Mouse (Mus musculus): ENCODE results near the gene Ptgdr. TPM values are rescaled to one million over a fixed set of nuclear protein-coding genes. Genes with fewer than 3 reads are reported as not detected.
"Not testable (repeated sequence)": the region's sequence is repeated elsewhere in the genome, so short reads cannot be mapped to it uniquely, and the experiment has no call there.

Gene Ptgdr
- polyA plus RNA-seq, 1 experiment from 2014 or later = not detected

DNA sequence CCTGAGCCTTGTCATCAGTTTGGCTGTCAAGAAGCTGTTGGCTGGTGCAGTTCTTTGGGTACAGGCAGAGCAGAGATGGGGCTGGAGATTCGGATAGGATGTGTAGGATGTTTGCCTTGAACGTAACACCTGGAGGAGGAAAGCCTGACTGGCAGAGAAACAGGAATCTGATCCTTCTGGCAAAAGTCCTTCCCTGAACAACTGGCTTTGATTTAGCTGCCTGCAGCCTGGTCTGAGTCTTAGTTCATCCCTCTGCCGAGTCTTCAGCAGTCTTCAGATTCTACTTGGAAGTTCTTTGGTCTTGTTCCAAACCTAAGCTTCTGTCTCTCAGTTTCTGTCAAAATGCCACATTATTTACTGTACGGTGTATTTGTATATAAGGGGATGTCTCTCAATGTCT is 3.9 kb upstream of the Ptgdr start:
- Histone ChIP-seq H3K9ac (ENCODE audit: low read length) (no peak overlapping the region), H3K4me1 (ENCODE audit: control insufficient read depth in 2 of 2, insufficient read depth in 2 of 2, low read length in 2 of 2) (peaks cover 3 to 4% of the 10 kb centered on the region in 2 experiments; a peak in 1 of 4 replicates), H3K4me3 (ENCODE audit: control insufficient read depth in 1 of 2, insufficient read depth in 1 of 2, low read depth in 1 of 2, low read length in 2 of 2) (no peak overlapping the region), H3K4me2 (ENCODE audit: low read length) (no peak overlapping the region), H3K9me3 (ENCODE audit: control insufficient read depth, low read length) (no peaks in the 10 kb centered on the region), H3K27me3 (ENCODE audit: control insufficient read depth, insufficient read depth, low read length) (peaks cover 23% of the 10 kb centered on the region), H3K36me3 (ENCODE audit: control insufficient read depth, insufficient read depth, low read length) (no peaks in the 10 kb centered on the region), H3K27ac (replicated peaks in 1 of 2; ENCODE audit: control insufficient read depth in 1 of 2, insufficient read depth in 1 of 2, low read depth in 2 of 2, low read length in 2 of 2) (no peak overlapping the region)
- no peak for ATAC-seq (ENCODE audit: insufficient number of reproducible peaks, insufficient read depth, low FRiP score, low read depth)
- WGBS = 51% methylated on average over 4 of the region's 4 CpGs

DNA sequence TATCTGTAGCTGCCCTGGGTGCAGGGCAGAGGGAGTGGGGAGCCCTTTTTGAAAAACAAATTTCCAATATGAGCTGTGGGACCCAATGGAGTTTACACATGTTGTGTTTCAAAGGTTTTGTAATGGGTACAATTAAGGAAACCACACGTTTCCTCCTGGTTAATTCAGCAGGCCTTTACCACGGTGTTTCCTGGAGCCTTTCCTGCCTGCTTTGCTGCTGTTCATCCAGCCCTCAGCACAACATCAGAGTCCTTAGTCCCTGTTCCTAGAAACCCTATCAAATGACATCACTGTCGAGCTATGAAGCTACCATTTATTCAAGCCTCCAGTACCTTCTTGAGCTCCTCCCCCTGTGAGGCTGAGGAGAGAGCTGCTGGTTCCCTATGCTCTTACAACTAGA is 2.0 kb upstream of the Ptgdr start:
- no peak for ATAC-seq (ENCODE audit: insufficient number of reproducible peaks, insufficient read depth, low FRiP score, low read depth)

DNA sequence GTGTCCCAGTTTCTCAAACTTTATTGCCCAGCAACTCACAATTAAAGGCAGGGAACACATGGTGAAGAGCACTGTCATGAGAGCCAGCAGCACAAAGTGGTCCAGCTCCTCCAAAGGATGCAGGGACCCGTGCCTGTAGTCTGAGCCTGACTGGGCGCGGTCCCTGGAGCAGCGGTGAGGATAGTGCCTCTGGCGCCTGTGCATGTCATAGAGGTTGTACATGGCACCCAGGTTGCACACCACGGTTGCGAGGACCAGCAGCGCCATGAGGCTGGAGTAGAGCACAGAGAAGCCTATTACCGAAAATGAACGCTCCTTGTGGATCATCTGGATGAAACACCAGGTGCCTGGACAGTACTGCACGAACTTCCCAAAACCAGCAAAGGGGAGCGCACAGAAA is 803 bp downstream of the Ptgdr start:
- H3K4me3 ChIP-seq (ENCODE audit: control insufficient read depth in 1 of 2, insufficient read depth in 1 of 2, low read depth in 1 of 2, low read length in 2 of 2) = no peak overlapping the region

More for the DNA sequence above, 2.0 kb upstream of the Ptgdr start:
- Histone ChIP-seq H3K36me3 (ENCODE audit: control insufficient read depth, insufficient read depth, low read length) (no peaks in the 10 kb centered on the region), H3K9ac (ENCODE audit: low read length) (no peak overlapping the region), H3K4me1 (ENCODE audit: control insufficient read depth in 2 of 2, insufficient read depth in 2 of 2, low read length in 2 of 2) (peaks cover 3 to 4% of the 10 kb centered on the region in 2 experiments; a peak in 1 of 4 replicates), H3K4me2 (ENCODE audit: low read length) (no peak overlapping the region), H3K27ac (replicated peaks in 1 of 2; ENCODE audit: control insufficient read depth in 1 of 2, insufficient read depth in 1 of 2, low read depth in 2 of 2, low read length in 2 of 2) (no peak overlapping the region), H3K9me3 (ENCODE audit: control insufficient read depth, low read length) (no peaks in the 10 kb centered on the region), H3K27me3 (ENCODE audit: control insufficient read depth, insufficient read depth, low read length) (peaks cover 30% of the 10 kb centered on the region), H3K4me3 (ENCODE audit: control insufficient read depth in 1 of 2, insufficient read depth in 1 of 2, low read depth in 1 of 2, low read length in 2 of 2) (no peak overlapping the region)
- WGBS = 48% methylated on average over 3 of the region's 3 CpGs

DNA sequence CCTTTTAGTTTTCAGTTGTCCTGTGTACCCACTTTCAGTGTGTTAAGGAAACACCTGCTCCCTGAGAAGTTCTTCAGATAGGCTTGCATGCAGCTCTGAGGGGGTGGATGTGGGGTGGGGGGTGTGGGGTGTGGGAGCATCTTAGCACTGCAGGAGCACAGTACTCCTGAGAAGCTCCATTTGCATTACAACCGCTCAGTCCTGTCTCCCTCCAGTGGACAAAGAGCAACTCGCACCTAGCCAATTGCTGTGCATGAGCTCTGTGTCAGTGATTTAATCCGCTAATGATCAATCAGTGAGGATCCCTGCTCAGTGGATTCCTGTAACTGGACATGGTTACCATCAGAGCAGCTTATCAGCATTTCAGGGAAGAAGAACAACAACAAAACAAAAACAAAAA is 8.5 kb downstream of the Ptgdr start:
- H3K9ac ChIP-seq (ENCODE audit: low read length); H3K4me2 ChIP-seq (ENCODE audit: low read length); H3K27ac ChIP-seq (replicated peaks in 1 of 2; ENCODE audit: control insufficient read depth in 1 of 2, insufficient read depth in 1 of 2, low read depth in 2 of 2, low read length in 2 of 2); H3K4me3 ChIP-seq (ENCODE audit: control insufficient read depth in 1 of 2, insufficient read depth in 1 of 2, low read depth in 1 of 2, low read length in 2 of 2); ATAC-seq (ENCODE audit: insufficient number of reproducible peaks, insufficient read depth, low FRiP score, low read depth); H3K36me3 ChIP-seq (ENCODE audit: control insufficient read depth, insufficient read depth, low read length); H3K9me3 ChIP-seq (ENCODE audit: control insufficient read depth, low read length); H3K27me3 ChIP-seq (ENCODE audit: control insufficient read depth, insufficient read depth, low read length); H3K4me1 ChIP-seq (ENCODE audit: control insufficient read depth in 2 of 2, insufficient read depth in 2 of 2, low read length in 2 of 2): not testable (repeated sequence)
- 4% methylated on average over 3 of the region's 3 CpGs for WGBS

More for the DNA sequence above, 803 bp downstream of the Ptgdr start:
- Histone ChIP-seq H3K4me1 (ENCODE audit: control insufficient read depth in 2 of 2, insufficient read depth in 2 of 2, low read length in 2 of 2) (peaks cover 3 to 4% of the 10 kb centered on the region in 2 experiments; a peak in 1 of 4 replicates), H3K27ac (replicated peaks in 1 of 2; ENCODE audit: control insufficient read depth in 1 of 2, insufficient read depth in 1 of 2, low read depth in 2 of 2, low read length in 2 of 2) (no peak overlapping the region), H3K4me2 (ENCODE audit: low read length) (peak overlapping the region; percentile 57; the same call in 1 of the 2 replicates), H3K27me3 (ENCODE audit: control insufficient read depth, insufficient read depth, low read length) (peaks cover 30% of the 10 kb centered on the region), H3K9ac (ENCODE audit: low read length) (no peak overlapping the region), H3K36me3 (ENCODE audit: control insufficient read depth, insufficient read depth, low read length) (no peaks in the 10 kb centered on the region), H3K9me3 (ENCODE audit: control insufficient read depth, low read length) (no peaks in the 10 kb centered on the region)
- no peak for ATAC-seq (ENCODE audit: insufficient number of reproducible peaks, insufficient read depth, low FRiP score, low read depth)
- 9% methylated on average over 12 of the region's 12 CpGs for WGBS

DNA sequence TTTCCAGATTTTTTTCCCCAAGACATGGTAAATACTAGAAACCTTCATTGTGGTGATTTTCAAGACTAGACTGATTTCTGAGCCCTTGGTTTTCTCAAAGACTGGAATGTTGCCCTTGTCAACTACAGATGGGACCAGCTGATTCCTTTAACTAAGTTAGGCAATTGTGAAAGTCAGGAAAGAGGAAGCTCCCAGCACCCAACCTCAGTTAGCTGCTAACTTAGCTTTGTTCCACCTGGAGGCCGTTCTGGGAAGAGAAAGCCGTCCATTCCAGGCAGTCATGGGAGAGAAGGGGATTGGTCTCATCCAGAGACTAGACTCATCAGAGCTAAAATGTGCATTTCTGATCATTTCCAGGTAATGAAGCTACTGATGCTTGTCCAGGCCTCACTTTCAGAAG is 11.4 kb downstream of the Ptgdr start:
- Histone ChIP-seq H3K27me3 (ENCODE audit: control insufficient read depth, insufficient read depth, low read length) (no peaks in the 10 kb centered on the region), H3K36me3 (ENCODE audit: control insufficient read depth, insufficient read depth, low read length) (no peaks in the 10 kb centered on the region), H3K4me3 (ENCODE audit: control insufficient read depth in 1 of 2, insufficient read depth in 1 of 2, low read depth in 1 of 2, low read length in 2 of 2) (no peak overlapping the region), H3K9me3 (ENCODE audit: control insufficient read depth, low read length) (no peaks in the 10 kb centered on the region), H3K9ac (ENCODE audit: low read length) (no peak overlapping the region), H3K4me2 (ENCODE audit: low read length) (no peak overlapping the region), H3K27ac (replicated peaks in 1 of 2; ENCODE audit: control insufficient read depth in 1 of 2, insufficient read depth in 1 of 2, low read depth in 2 of 2, low read length in 2 of 2) (no peak overlapping the region), H3K4me1 (ENCODE audit: control insufficient read depth in 2 of 2, insufficient read depth in 2 of 2, low read length in 2 of 2) (peaks cover 0 to 2% of the 10 kb centered on the region in 2 experiments; a peak in 2 of 4 replicates)
- ATAC-seq (ENCODE audit: insufficient number of reproducible peaks, insufficient read depth, low FRiP score, low read depth) = no peak
- WGBS = 57% methylated on average over 2 of the region's 2 CpGs

DNA sequence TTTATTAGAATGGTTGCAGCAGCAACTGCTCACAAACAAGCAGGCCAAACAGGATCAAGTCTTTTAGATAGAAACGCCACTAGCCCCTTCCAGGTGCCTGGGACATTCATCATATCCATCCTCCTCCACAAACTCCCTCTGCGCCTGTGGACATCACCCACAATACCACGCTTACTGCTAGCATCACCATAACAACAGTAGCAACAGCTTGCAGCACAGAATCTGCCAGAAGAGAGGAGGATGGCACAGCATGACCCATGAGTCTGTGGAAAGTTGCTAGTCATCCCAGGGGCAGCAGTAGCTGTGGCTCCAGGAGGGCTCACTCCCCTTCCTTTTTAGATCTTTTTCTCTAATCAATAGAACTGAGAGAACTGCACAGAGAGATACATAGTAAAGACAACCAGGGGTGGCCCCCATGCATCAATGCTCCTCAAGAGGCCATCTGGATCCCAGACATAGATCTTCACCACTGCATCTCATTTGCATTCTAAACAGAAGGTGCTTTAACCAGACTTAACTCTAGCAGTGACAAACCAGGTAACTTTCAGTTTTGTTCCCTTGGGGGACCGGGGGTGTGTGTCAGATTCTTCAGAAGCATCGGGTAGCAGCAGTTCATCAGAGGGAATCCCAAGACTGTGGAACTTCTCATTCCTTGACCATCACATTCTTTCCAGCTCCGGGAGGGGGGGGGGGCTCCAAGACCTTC is 12.5 kb downstream of the Ptgdr start:
- Histone ChIP-seq H3K9ac (ENCODE audit: low read length) (no peak overlapping the region), H3K4me1 (ENCODE audit: control insufficient read depth in 2 of 2, insufficient read depth in 2 of 2, low read length in 2 of 2) (peaks cover 0 to 2% of the 10 kb centered on the region in 2 experiments; a peak in 2 of 4 replicates), H3K36me3 (ENCODE audit: control insufficient read depth, insufficient read depth, low read length) (no peaks in the 10 kb centered on the region), H3K4me3 (ENCODE audit: control insufficient read depth in 1 of 2, insufficient read depth in 1 of 2, low read depth in 1 of 2, low read length in 2 of 2) (no peak overlapping the region), H3K9me3 (ENCODE audit: control insufficient read depth, low read length) (no peaks in the 10 kb centered on the region), H3K27me3 (ENCODE audit: control insufficient read depth, insufficient read depth, low read length) (no peaks in the 10 kb centered on the region), H3K27ac (replicated peaks in 1 of 2; ENCODE audit: control insufficient read depth in 1 of 2, insufficient read depth in 1 of 2, low read depth in 2 of 2, low read length in 2 of 2) (no peak overlapping the region), H3K4me2 (ENCODE audit: low read length) (no peak overlapping the region)
- ATAC-seq (ENCODE audit: insufficient number of reproducible peaks, insufficient read depth, low FRiP score, low read depth) = no peak
- 70% methylated on average over 6 of the region's 6 CpGs for WGBS

DNA sequence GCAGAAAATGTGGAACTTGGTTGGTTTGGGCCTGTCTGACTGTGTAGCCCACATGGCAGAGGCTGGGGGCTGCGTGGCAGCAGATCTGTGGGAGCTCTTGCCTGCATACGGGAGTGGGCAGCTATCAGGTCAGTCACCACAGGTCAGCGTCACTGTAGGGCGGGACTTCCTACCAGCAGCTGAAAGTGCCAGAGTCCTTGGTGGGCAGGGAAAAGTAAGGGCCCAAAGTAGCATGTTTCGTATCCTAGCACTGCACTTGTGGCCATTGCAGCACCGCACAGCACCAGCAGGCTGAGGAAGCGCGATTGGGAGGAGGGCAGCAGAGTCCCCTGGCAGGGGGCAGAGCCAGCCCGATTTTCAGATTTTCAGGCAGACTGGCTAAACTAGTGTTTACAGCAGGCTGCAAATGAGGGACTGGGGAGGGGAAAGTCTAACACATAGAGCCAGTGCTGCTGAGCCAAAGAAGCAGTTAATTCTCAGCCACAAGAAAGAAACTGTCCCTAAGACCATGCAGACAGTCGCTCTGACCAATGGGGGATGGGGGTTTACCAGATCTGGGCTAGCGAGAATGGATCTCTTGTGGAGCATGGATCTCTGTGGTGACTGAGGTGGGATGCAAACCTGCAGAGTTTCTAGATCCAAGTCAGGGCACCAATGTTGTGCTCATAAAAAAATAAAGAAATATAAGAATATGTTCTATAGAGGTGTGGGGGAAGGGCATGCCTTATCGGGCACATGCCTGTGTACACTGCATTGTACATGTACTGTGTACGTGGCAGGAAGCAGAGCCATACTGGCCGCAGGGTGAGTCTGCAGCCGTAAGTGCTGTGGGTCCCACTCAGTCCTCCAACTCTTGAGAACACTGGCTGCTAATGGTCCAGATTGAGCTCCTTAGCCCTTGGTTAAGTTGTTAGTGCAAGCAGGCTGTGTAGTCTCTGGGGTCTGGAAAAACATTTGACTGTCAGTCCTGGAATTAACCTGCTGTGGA is 15.1 kb downstream of the Ptgdr start:
- no peaks in the 10 kb centered on the region for H3K36me3 ChIP-seq (ENCODE audit: control insufficient read depth, insufficient read depth, low read length)
- H3K4me3 ChIP-seq (ENCODE audit: control insufficient read depth in 1 of 2, insufficient read depth in 1 of 2, low read depth in 1 of 2, low read length in 2 of 2) = peak overlapping the region; percentile 18 to 31
- no peaks in the 10 kb centered on the region for H3K27me3 ChIP-seq (ENCODE audit: control insufficient read depth, insufficient read depth, low read length)
- H3K4me1 ChIP-seq (ENCODE audit: control insufficient read depth in 2 of 2, insufficient read depth in 2 of 2, low read length in 2 of 2) = peaks cover 0 to 2% of the 10 kb centered on the region in 2 experiments; a peak in 2 of 4 replicates
- 32% methylated on average over 15 of the region's 15 CpGs for WGBS
- H3K27ac ChIP-seq (replicated peaks in 1 of 2; ENCODE audit: control insufficient read depth in 1 of 2, insufficient read depth in 1 of 2, low read depth in 2 of 2, low read length in 2 of 2) = no peak overlapping the region
- ATAC-seq (ENCODE audit: insufficient number of reproducible peaks, insufficient read depth, low FRiP score, low read depth) = peak; percentile 50
- H3K9ac ChIP-seq (ENCODE audit: low read length) = peak overlapping the region; percentile 65
- no peaks in the 10 kb centered on the region for H3K9me3 ChIP-seq (ENCODE audit: control insufficient read depth, low read length)
- H3K4me2 ChIP-seq (ENCODE audit: low read length) = peak overlapping the region; percentile 67

All from heart, embryonic 14.5 days (tissue).